Mouse (Mus musculus) lung, postnatal 10 days (tissue): ENCODE measurements around the gene Gm20809.
"Not testable (repeated sequence)": the region's sequence is repeated elsewhere in the genome, so short reads cannot be mapped to it uniquely, and the experiment has no call there.

Experiments
- DNase-seq: peaks from one replicate; pipeline ENCODE4 v3.0.0; 2021

Gene Gm20809

DNA sequence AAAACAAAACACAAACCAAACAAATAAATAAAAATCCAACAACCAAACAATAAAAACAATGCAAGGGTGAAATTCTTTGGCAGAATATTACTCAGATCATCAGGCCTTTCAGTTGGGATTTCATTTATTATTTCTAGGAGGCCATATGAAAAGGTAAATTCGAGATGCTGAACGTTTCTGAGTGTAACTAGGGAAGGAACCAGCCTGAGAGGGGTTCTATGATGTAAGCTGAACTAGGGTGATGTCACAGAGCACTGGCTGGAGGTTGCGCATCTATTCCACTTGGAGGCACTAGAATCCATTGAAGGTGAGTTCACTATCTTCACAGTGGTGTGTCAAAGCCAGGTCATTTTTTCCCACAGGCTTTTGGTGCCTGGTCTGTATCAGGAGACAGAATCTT is at the start of gene Gm20809:
Gm20809 (plus strand) TSS at position 301 of the 400 bp plus-strand sequence.
- not testable (repeated sequence) for DNase-seq
